Mouse (Mus musculus): ENCODE results near the gene Rassf2.

GRCm38 (mm10) chr2:131970597-131970996, 59.5 kb downstream of the Rassf2 start:
- TF ChIP-seq CTCF (IDR thresholded peaks at IDR 0.05; ENCODE audit: extremely low read depth, insufficient read length, insufficient replicate concordance, low read depth, low read length) (no peak), POLR2A (IDR thresholded peaks at IDR 0.05; ENCODE audit: low read depth, low read length) (no peak)
